Mouse (Mus musculus) midbrain, embryonic 16.5 days (tissue): ENCODE data around the gene Grm1. TPM values are rescaled to one million over a fixed set of nuclear protein-coding genes. Genes with fewer than 3 reads are reported as not detected.
A peak's percentile ranks its signal among the peaks of the same experiment; 100 is the strongest.

Experiments
- ATAC-seq: fragments of 200-750 bp; cut with Nextera tagmentation; 2 replicates; pipeline ENCODE4 v1.8.0; 2017; ENCODE audit warnings: moderate TSS enrichment
- H3K27ac ChIP-seq: fragments of 300-500 bp; sonication (generic); 2 replicates; pipeline ENCODE4 v1.5.1; 2014; ENCODE audit warnings: mild to moderate bottlenecking, low read length, mixed read lengths
- H3K27me3 ChIP-seq: fragments of 300-500 bp; sonication (generic); 2 replicates; pipeline ENCODE4 v1.6.1; 2014; ENCODE audit warnings: low read depth, low read length, mixed read lengths; ENCODE audit not compliant: control insufficient read depth, insufficient read depth
- H3K36me3 ChIP-seq: fragments of 300-500 bp; sonication (generic); 2 replicates; pipeline ENCODE4 v1.6.1; 2014; ENCODE audit warnings: mild to moderate bottlenecking, low read length, moderate library complexity, mixed read lengths; ENCODE audit not compliant: control insufficient read depth, insufficient read depth
- H3K4me1 ChIP-seq: fragments of 300-500 bp; sonication (generic); 2 replicates; pipeline ENCODE4 v1.6.1; 2014; ENCODE audit warnings: mild to moderate bottlenecking, low read length, mixed read lengths; ENCODE audit not compliant: control insufficient read depth, insufficient read depth
- H3K4me2 ChIP-seq: fragments of 300-500 bp; sonication (generic); 2 replicates; pipeline ENCODE4 v1.6.1; 2014; ENCODE audit warnings: mild to moderate bottlenecking, low read length, mixed read lengths
- H3K4me3 ChIP-seq: fragments of 300-500 bp; sonication (generic); 2 replicates; pipeline ENCODE4 v1.5.1; 2014; ENCODE audit warnings: low read depth, mild to moderate bottlenecking, low read length, moderate library complexity, mixed read lengths
- H3K9ac ChIP-seq: fragments of 300-500 bp; sonication (generic); 2 replicates; pipeline ENCODE4 v1.6.1; 2014; ENCODE audit warnings: low read depth, low read length, mixed read lengths
- H3K9me3 ChIP-seq: fragments of 300-500 bp; sonication (generic); replicated peaks from 2 replicates; pipeline ENCODE4 v1.6.1; 2014; ENCODE audit warnings: mild to moderate bottlenecking, low read length, mixed read lengths; ENCODE audit not compliant: control insufficient read depth, poor library complexity, severe bottlenecking
- WGBS: fragments of 180-500 bp; shearing (Covaris S2); extraction: QIAGEN DNeasy Blood & Tissue Kit; methylation state at CpG from one replicate; pipeline ENCODE4 v1.1.7; 2014; 5-methylcytosine and 5-hydroxymethylcytosine counted together
- polyA plus RNA-seq: library from polyadenylated mRNA; unstranded; fragments of >200 nt; fragmentation: Nextera tagmentation; extraction: Ambion mirVana; gene quantifications from 2 replicates; pipeline ENCODE4 v1.2.1, GENCODE M21; 2015

The Grm1 gene
- polyA plus RNA-seq, 1 experiment from 2014 or later, result 18.1 TPM

GRCm38 (mm10) chr10:10935806-10936205 lies 146.3 kb downstream of the Grm1 start:
- H3K9me3 ChIP-seq, result no peaks in the 10 kb centered on the region
- no peak overlapping the region for H3K4me3 ChIP-seq
- no peaks in the 10 kb centered on the region for H3K27me3 ChIP-seq
- H3K36me3 ChIP-seq, result no peaks in the 10 kb centered on the region
- no peak for ATAC-seq
- H3K27ac ChIP-seq, result no peak overlapping the region
- H3K4me1 ChIP-seq, result no peaks in the 10 kb centered on the region
- no peak overlapping the region for H3K4me2 ChIP-seq
- 69% methylated on average over 3 of the region's 3 CpGs for WGBS
- no peak overlapping the region for H3K9ac ChIP-seq

GRCm38 (mm10) chr10:10929672-10930071 lies 152.5 kb downstream of the Grm1 start:
- H3K27ac ChIP-seq, result no peak overlapping the region
- WGBS, result 33% methylated on average over 2 of the region's 2 CpGs
- H3K4me1 ChIP-seq, result no peaks in the 10 kb centered on the region
- no peaks in the 10 kb centered on the region for H3K36me3 ChIP-seq
- no peaks in the 10 kb centered on the region for H3K27me3 ChIP-seq
- H3K4me3 ChIP-seq, result no peak overlapping the region
- no peak overlapping the region for H3K9ac ChIP-seq
- no peak for ATAC-seq
- H3K4me2 ChIP-seq, result no peak overlapping the region
- H3K9me3 ChIP-seq, result no peaks in the 10 kb centered on the region

- H3K9ac ChIP-seq, result no peak overlapping the region
- no peak overlapping the region for H3K4me2 ChIP-seq
- H3K27me3 ChIP-seq, result no peaks in the 10 kb centered on the region
- H3K9me3 ChIP-seq, result no peaks in the 10 kb centered on the region
- H3K4me3 ChIP-seq, result no peak overlapping the region
- 30% methylated on average over 5 of the region's 5 CpGs for WGBS
- no peaks in the 10 kb centered on the region for H3K4me1 ChIP-seq
- ATAC-seq, result no peak
- no peak overlapping the region for H3K27ac ChIP-seq
- H3K36me3 ChIP-seq, result no peaks in the 10 kb centered on the region
Measured at GRCm38 (mm10) chr10:10928798-10929366, 153.3 kb downstream of the Grm1 start.

GRCm38 (mm10) chr10:10917857-10918399 lies 164.2 kb downstream of the Grm1 start:
- no peaks in the 10 kb centered on the region for H3K4me1 ChIP-seq
- H3K36me3 ChIP-seq, result no peaks in the 10 kb centered on the region
- no peaks in the 10 kb centered on the region for H3K27me3 ChIP-seq
- WGBS, result 80% methylated on average over 7 of the region's 7 CpGs
- H3K27ac ChIP-seq, result no peak overlapping the region
- ATAC-seq, result no peak
- no peak overlapping the region for H3K9ac ChIP-seq
- no peak overlapping the region for H3K4me3 ChIP-seq
- H3K9me3 ChIP-seq, result no peaks in the 10 kb centered on the region
- H3K4me2 ChIP-seq, result no peak overlapping the region

- ATAC-seq, result no peak
- 80% methylated on average over 4 of the region's 4 CpGs for WGBS
- no peaks in the 10 kb centered on the region for H3K36me3 ChIP-seq
- H3K27ac ChIP-seq, result no peak overlapping the region
- H3K9me3 ChIP-seq, result no peaks in the 10 kb centered on the region
- no peak overlapping the region for H3K4me3 ChIP-seq
- H3K4me1 ChIP-seq, result no peaks in the 10 kb centered on the region
- H3K9ac ChIP-seq, result no peak overlapping the region
- H3K4me2 ChIP-seq, result no peak overlapping the region
- no peaks in the 10 kb centered on the region for H3K27me3 ChIP-seq
Measured at GRCm38 (mm10) chr10:10913621-10914020, 168.5 kb downstream of the Grm1 start.

GRCm38 (mm10) chr10:10890221-10890620 lies 191.9 kb downstream of the Grm1 start:
- ATAC-seq, result no peak
- Histone ChIP-seq H3K9me3 (no peaks in the 10 kb centered on the region), H3K9ac (no peak overlapping the region), H3K27me3 (no peaks in the 10 kb centered on the region), H3K27ac (no peak overlapping the region), H3K36me3 (no peaks in the 10 kb centered on the region), H3K4me1 (no peaks in the 10 kb centered on the region), H3K4me2 (no peak overlapping the region), H3K4me3 (no peak overlapping the region)
- WGBS, result 85% methylated on average over 1 of the region's 1 CpGs

GRCm38 (mm10) chr10:10888521-10888920 lies 193.6 kb downstream of the Grm1 start:
- H3K36me3 ChIP-seq, result no peaks in the 10 kb centered on the region
- H3K27ac ChIP-seq, result no peak overlapping the region
- no peak for ATAC-seq
- H3K9ac ChIP-seq, result no peak overlapping the region
- H3K4me1 ChIP-seq, result no peaks in the 10 kb centered on the region
- 54% methylated on average over 9 of the region's 9 CpGs for WGBS
- no peak overlapping the region for H3K4me3 ChIP-seq
- no peaks in the 10 kb centered on the region for H3K27me3 ChIP-seq
- H3K4me2 ChIP-seq, result no peak overlapping the region
- H3K9me3 ChIP-seq, result no peaks in the 10 kb centered on the region

GRCm38 (mm10) chr10:10884992-10885391 lies 197.2 kb downstream of the Grm1 start:
- H3K27me3 ChIP-seq, result no peaks in the 10 kb centered on the region
- H3K27ac ChIP-seq, result no peak overlapping the region
- no peak overlapping the region for H3K4me3 ChIP-seq
- no peak overlapping the region for H3K4me2 ChIP-seq
- H3K9me3 ChIP-seq, result no peaks in the 10 kb centered on the region
- WGBS, result 17% methylated on average over 2 of the region's 2 CpGs
- no peaks in the 10 kb centered on the region for H3K4me1 ChIP-seq
- peak; percentile 71 for ATAC-seq
- no peak overlapping the region for H3K9ac ChIP-seq
- H3K36me3 ChIP-seq, result no peaks in the 10 kb centered on the region

- Histone ChIP-seq H3K4me3 (no peak overlapping the region), H3K36me3 (no peaks in the 10 kb centered on the region), H3K4me1 (peaks cover 2% of the 10 kb centered on the region), H3K4me2 (no peak overlapping the region), H3K27me3 (no peaks in the 10 kb centered on the region), H3K9me3 (no peaks in the 10 kb centered on the region), H3K27ac (no peak overlapping the region), H3K9ac (no peak overlapping the region)
- peak; percentile 73; the same call in 1 of the 2 replicates for ATAC-seq
- WGBS, result 26% methylated on average over 3 of the region's 3 CpGs
Measured at GRCm38 (mm10) chr10:10872142-10872541, 210.0 kb downstream of the Grm1 start.
